Mouse (Mus musculus) liver, embryonic 16.5 days (tissue): ENCODE data around the gene Aup1. TPM values are rescaled to one million over a fixed set of nuclear protein-coding genes. Genes with fewer than 3 reads are reported as not detected.

Source experiments
- ATAC-seq: fragments of 200-750 bp; cut with Nextera tagmentation; 2 replicates; pipeline ENCODE4 v1.8.0; 2017; ENCODE audit warnings: low read depth, mild to moderate bottlenecking, moderate number of reproducible peaks, moderate library complexity
- H3K27ac ChIP-seq: fragments of 300-500 bp; sonication (generic); 2 replicates; pipeline ENCODE4 v1.5.1; 2014; ENCODE audit warnings: mild to moderate bottlenecking, low read length
- H3K27me3 ChIP-seq: fragments of 300-500 bp; sonication (generic); 2 replicates; pipeline ENCODE4 v1.6.1; 2014; ENCODE audit warnings: low read depth, low read length, mixed read lengths; ENCODE audit not compliant: control insufficient read depth, insufficient read depth
- H3K36me3 ChIP-seq: fragments of 300-500 bp; sonication (generic); 2 replicates; pipeline ENCODE4 v1.6.1; 2014; ENCODE audit warnings: mild to moderate bottlenecking; ENCODE audit not compliant: control insufficient read depth, insufficient read depth
- H3K4me1 ChIP-seq: fragments of 300-500 bp; sonication (generic); 2 replicates; pipeline ENCODE4 v1.6.1; 2014; ENCODE audit warnings: low read depth, low read length, mixed read lengths; ENCODE audit not compliant: control insufficient read depth
- H3K4me2 ChIP-seq: fragments of 300-500 bp; sonication (generic); 2 replicates; pipeline ENCODE4 v1.6.1; 2014; ENCODE audit warnings: low read depth, low read length, mixed read lengths
- H3K4me3 ChIP-seq: fragments of 300-500 bp; sonication (generic); 2 replicates; pipeline ENCODE4 v1.5.1; 2014; ENCODE audit warnings: low read depth, mild to moderate bottlenecking, low read length
- H3K9ac ChIP-seq: fragments of 300-500 bp; sonication (generic); 2 replicates; pipeline ENCODE4 v1.6.1; 2014; ENCODE audit warnings: low read depth, low read length
- H3K9me3 ChIP-seq: fragments of 300-500 bp; sonication (generic); replicated peaks from 2 replicates; pipeline ENCODE4 v1.6.1; 2016; ENCODE audit warnings: low read length; ENCODE audit not compliant: control insufficient read depth
- WGBS: fragments of 180-500 bp; shearing (Covaris S2); extraction: QIAGEN DNeasy Blood & Tissue Kit; methylation state at CpG from one replicate; pipeline ENCODE4 v1.1.7; 2014; ENCODE audit not compliant: insufficient replicate concordance; 5-methylcytosine and 5-hydroxymethylcytosine counted together
- polyA plus RNA-seq: library from polyadenylated mRNA; unstranded; fragments of >200 nt; fragmentation: Nextera tagmentation; extraction: Ambion mirVana; gene quantifications from 2 replicates; pipeline ENCODE4 v1.2.1, GENCODE M21; 2015

Gene Aup1
- polyA plus RNA-seq, 1 experiment from 2014 or later = 190 TPM

DNA sequence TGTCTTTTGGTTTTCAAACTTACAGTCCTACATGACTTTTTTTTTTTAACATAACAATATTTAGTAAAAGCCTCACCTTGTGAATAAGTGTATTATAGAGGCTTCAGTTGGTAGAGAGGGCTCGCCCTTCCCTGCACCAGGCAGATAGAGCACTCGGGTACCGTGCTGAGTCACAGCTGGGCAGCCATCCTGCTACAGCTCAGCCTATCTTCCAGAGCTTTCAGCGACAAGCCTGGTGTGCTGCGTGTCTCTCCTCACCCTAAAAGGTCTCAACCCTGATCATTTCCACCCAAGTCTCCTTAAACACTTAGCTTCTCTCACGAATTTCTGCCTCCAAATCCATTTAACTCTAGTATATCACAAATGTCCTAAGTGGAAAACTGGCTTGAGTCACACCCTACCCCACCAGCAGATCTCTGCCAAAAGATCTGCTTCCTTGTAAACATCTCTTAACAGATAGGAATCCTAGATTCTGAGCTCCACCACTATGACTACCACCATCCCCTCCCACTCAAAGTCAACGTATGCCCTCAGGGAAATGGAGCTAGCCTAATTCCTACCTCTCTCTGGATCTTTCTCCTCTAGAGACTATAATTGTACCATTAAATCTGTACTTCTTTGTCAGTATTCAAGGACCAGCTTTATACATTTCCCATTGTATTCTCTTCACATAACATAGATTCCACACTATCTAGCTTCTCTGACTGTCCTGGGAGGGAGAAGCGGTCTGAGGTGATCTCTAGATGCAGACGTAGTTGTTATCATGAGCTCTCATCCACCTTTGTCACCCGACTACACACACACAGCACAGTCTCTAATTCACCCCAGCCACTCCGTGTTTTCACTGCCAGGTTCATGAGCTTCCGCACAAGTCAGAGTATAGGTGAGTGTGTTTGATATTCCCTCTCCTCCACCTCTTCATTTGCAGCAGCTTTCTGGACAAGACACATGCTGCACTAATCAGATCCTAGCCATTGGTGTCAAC lies 39.5 kb upstream of the Aup1 start:
- H3K27ac ChIP-seq = peak overlapping the region; percentile 98
- H3K9ac ChIP-seq = peak overlapping the region; percentile 60
- 16% methylated on average over 12 of the region's 12 CpGs for WGBS

DNA sequence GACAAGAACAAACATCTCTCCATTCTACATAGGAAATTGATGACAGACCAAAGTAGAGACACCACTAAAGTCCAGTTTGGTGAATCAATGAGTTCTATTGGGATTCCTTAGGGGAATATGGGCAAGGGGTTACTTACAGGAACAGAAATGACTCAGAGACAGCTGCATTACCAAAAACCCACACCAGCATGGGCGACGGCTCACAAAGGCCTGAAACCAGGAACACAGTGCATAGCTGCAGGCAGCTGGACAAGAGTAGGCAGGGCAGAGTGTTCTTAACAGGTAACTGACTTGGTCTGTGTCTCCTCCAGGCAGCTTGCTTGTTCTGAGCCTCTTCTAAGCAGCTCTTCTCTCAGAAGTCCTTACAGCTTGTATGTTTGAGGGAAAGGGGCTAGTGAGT lies 38.6 kb upstream of the Aup1 start:
- peak overlapping the region; percentile 98 for H3K27ac ChIP-seq
- H3K4me2 ChIP-seq = peak overlapping the region; percentile 69
- peaks cover 81% of the 10 kb centered on the region for H3K4me1 ChIP-seq
- H3K9me3 ChIP-seq = no peaks in the 10 kb centered on the region
- H3K36me3 ChIP-seq = no peaks in the 10 kb centered on the region
- ATAC-seq = no peak
- no peaks in the 10 kb centered on the region for H3K27me3 ChIP-seq
- H3K9ac ChIP-seq = peak overlapping the region; percentile 55
- peak overlapping the region; percentile 41 for H3K4me3 ChIP-seq
- 64% methylated on average over 2 of the region's 2 CpGs for WGBS

More for the DNA sequence above, 39.5 kb upstream of the Aup1 start:
- peak; percentile 96 for ATAC-seq
- H3K36me3 ChIP-seq = no peaks in the 10 kb centered on the region
- H3K9me3 ChIP-seq = no peaks in the 10 kb centered on the region
- peak overlapping the region; percentile 47 for H3K4me3 ChIP-seq
- no peaks in the 10 kb centered on the region for H3K27me3 ChIP-seq
- peaks cover 81% of the 10 kb centered on the region for H3K4me1 ChIP-seq
- H3K4me2 ChIP-seq = peak overlapping the region; percentile 69

DNA sequence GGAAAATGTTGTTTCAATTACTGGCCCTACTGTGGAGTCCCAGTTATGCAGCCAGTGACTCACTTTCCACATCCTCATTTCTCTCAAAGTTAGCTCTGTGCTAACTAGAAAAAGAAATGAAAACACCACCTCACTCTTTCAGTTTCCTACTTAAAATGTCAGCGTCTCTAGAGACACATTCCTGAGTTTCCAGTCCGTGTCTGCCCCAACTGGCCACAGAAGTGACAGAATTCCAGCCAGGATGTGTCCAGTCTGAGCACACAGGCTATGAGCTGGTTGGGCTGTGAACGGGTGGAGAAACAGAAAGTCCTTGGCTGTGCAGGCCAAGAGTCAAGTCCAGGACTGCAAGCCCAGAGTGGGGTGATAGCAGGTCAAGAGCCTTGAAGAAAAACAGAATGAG lies 37.1 kb upstream of the Aup1 start:
- no peak for ATAC-seq
- Histone ChIP-seq H3K36me3 (no peaks in the 10 kb centered on the region), H3K9ac (no peak overlapping the region), H3K4me2 (no peak overlapping the region), H3K9me3 (no peaks in the 10 kb centered on the region), H3K27ac (peak overlapping the region; percentile 76), H3K4me1 (peaks cover 83% of the 10 kb centered on the region), H3K27me3 (no peaks in the 10 kb centered on the region), H3K4me3 (no peak overlapping the region)
- 70% methylated on average over 3 of the region's 3 CpGs for WGBS

DNA sequence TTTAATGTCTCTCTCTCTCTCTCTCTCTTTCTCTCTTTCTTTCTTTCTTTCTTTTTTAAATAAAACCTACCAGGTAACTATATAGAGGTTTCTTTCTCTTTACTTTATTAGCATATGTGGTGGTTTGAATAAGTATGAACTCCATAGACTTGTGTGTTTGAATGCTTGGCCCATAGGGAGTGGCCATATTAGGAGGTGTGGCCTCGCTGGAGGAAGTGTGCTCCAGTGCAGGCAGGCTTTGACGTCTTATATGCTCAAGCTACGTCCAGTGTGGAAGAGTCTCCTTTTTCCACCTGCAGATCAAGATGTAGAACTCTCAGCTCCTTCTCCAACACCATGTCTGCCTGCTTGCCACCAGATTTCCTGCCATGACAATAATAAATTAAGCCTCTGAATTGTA lies 35.3 kb upstream of the Aup1 start:
- no peak for ATAC-seq
- Histone ChIP-seq H3K4me3 (no peak overlapping the region), H3K36me3 (no peaks in the 10 kb centered on the region), H3K27me3 (no peaks in the 10 kb centered on the region), H3K9ac (no peak overlapping the region), H3K4me2 (no peak overlapping the region), H3K9me3 (no peaks in the 10 kb centered on the region), H3K4me1 (peaks cover 86% of the 10 kb centered on the region), H3K27ac (peak overlapping the region; percentile 83)
- WGBS = 59% methylated on average over 3 of the region's 3 CpGs

DNA sequence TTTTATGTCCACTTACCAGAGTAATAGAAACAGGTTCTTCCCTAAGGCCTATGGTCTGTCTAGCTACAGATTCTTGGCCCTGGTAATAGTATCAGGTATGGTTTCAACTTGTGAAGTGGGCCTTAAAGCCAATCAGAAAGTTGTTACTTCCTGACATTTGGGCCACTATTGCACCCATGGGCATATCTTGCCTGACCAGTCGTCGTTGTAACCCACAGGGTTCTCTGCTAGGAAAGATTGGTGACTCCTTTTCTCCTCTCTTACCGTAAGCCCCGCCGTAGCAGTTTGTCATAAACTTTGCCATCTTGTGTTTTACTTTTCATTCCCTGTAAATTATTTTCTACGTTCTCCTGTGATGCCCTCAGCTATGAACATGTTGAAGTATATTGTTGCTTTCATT lies 34.2 kb upstream of the Aup1 start:
- H3K4me2 ChIP-seq = peak overlapping the region; percentile 31
- H3K27me3 ChIP-seq = no peaks in the 10 kb centered on the region
- peak overlapping the region; percentile 47 for H3K9ac ChIP-seq
- no peak overlapping the region for H3K4me3 ChIP-seq
- peaks cover 88% of the 10 kb centered on the region for H3K4me1 ChIP-seq
- no peaks in the 10 kb centered on the region for H3K36me3 ChIP-seq
- peak; percentile 61 for ATAC-seq
- 29% methylated on average over 6 of the region's 6 CpGs for WGBS
- H3K9me3 ChIP-seq = no peaks in the 10 kb centered on the region
- H3K27ac ChIP-seq = peak overlapping the region; percentile 83

DNA sequence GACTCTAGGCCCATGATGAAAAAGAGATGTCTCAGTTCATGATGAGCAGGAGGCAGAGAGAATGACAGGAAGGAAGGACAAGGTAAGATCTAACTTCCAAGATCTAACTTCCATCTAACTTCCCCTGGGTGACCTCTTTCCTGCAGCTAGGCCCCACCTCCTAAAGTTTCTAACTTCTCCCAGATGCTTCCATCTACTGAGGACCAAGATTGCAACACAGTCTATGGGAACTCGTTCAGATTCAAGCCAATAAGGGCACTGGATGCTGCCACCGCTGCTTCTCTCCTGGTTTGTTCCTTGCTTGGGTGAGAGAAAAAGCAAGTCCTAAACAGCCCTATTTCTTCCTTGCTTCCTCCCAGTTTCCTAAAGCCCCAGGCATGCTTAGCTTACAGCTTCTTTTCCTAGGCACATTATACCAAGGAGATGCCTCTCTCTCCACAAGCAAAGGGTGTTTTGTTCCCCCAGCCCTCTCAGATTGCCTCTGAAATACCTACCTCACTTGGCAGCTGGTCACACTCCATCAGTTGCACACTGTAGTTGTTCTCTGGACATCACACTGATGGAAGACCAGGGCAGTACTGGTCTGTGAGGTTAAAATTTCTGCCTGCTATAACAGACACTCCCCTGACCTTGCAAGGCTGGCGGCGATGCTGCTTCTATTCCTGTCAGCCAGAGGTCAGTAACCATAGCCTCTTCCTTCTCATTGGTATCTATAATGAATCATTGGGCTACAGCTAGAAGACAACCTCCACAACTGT lies 33.3 kb upstream of the Aup1 start:
- Histone ChIP-seq H3K27ac (peak overlapping the region; percentile 83), H3K9me3 (no peaks in the 10 kb centered on the region), H3K9ac (peak overlapping the region; percentile 17; the same call in 1 of the 2 replicates), H3K4me2 (peak overlapping the region; percentile 31; the same call in 1 of the 2 replicates), H3K4me3 (no peak overlapping the region), H3K4me1 (peaks cover 81% of the 10 kb centered on the region), H3K27me3 (no peaks in the 10 kb centered on the region), H3K36me3 (no peaks in the 10 kb centered on the region)
- ATAC-seq = no peak
- 64% methylated on average over 4 of the region's 4 CpGs for WGBS

DNA sequence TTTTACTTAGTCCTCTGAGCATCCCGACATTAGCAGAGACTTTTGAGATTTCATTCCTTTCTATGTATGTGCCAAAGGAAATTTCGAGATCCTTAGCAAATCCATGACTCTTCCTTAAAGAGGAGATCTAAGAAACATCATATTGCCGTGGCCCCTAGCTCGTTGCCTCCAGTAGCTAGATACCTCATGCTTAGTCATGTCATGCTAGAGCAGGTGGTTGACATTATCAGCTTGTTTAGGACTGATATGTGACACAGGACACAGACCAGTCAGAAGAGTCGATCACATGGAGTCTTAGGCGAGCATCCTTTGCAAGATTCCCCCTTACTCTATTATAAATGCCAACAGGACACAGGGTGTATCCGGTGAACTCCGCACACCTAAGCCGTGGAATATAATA lies 31.3 kb upstream of the Aup1 start:
- peak; percentile 89 for ATAC-seq
- no peak overlapping the region for H3K4me3 ChIP-seq
- no peaks in the 10 kb centered on the region for H3K27me3 ChIP-seq
- no peaks in the 10 kb centered on the region for H3K9me3 ChIP-seq
- H3K4me1 ChIP-seq = peaks cover 71% of the 10 kb centered on the region
- peak overlapping the region; percentile 83 for H3K27ac ChIP-seq
- 57% methylated on average over 9 of the region's 9 CpGs for WGBS
- H3K9ac ChIP-seq = 0 out of 2 replicates have a peak overlapping the region, but pooled peaks have one; percentile 25
- peak overlapping the region; percentile 34 for H3K4me2 ChIP-seq
- H3K36me3 ChIP-seq = no peaks in the 10 kb centered on the region

DNA sequence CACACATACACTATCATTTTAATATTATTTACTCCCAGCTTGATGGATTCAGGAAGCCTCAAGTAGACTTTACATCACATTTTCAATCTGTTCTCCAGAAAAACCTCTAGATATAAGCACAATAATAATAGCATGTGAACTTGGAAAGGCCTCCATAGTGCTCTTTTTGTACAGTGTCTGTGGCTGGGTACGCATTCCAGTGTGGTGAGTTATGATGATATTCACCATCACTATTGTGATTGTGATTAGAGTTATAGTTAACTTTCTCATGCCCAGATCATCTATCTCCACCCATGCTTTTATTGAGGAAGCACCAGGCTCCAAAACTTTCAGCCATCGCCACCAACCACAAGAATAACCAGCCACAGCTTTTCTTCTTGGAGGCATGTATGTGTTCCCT lies 30.5 kb upstream of the Aup1 start:
- 94% methylated on average over 2 of the region's 2 CpGs for WGBS
- Histone ChIP-seq H3K9me3 (no peaks in the 10 kb centered on the region), H3K4me1 (peaks cover 64% of the 10 kb centered on the region)

More for the DNA sequence above, 30.5 kb upstream of the Aup1 start:
- Histone ChIP-seq H3K27me3 (no peaks in the 10 kb centered on the region), H3K9ac (peak overlapping the region; percentile 3; the same call in 1 of the 2 replicates), H3K4me3 (no peak overlapping the region), H3K4me2 (no peak overlapping the region), H3K36me3 (no peaks in the 10 kb centered on the region), H3K27ac (peak overlapping the region; percentile 83)
- no peak for ATAC-seq
